Mouse (Mus musculus) mature B cell (primary cell): ENCODE data around the gene Tmem127.

Experiments
- in situ Hi-C: fragments of 300-500 bp; cut with MboI; formaldehyde crosslinking; loops from 2 replicates; pipeline ENCODE4 v1.14.3; 2019

Gene Tmem127

GRCm38 (mm10) chr2:127310246-127310645, 62.5 kb downstream of the Tmem127 start:
- in situ Hi-C loops, result no loop called here

GRCm38 (mm10) chr2:127310685-127311084, 63.0 kb downstream of the Tmem127 start:
- in situ Hi-C loops, result no loop called here
